8 mouse cellular contexts compared by ENCODE assay signal in genomic region chr8:57487441-57488155, GRCm38 (mm10). TPM values are rescaled to one million over a fixed set of nuclear protein-coding genes. Genes with fewer than 3 reads are reported as not detected.
DNase-seq lines count a peak whose midpoint lies in the region; ATAC-seq lines count a peak whose summit lies in the region.

Gene Sap30 (minus strand): TSS chr8:57487860.

- H3K36me3 ChIP-seq in forebrain, embryonic 14.5 days (ENCODE audit: control insufficient read depth, insufficient read depth, low read length), result peaks cover 8% of the 10 kb centered on the region
- H3K36me3 ChIP-seq in neural tube, embryonic 15.5 days, result 0 out of 2 replicates have a peak, but pooled peaks cover 2% of the 10 kb centered on the region

- peak within 1 kb of the TSS; percentile 98 for H3K9ac ChIP-seq in forebrain, embryonic 14.5 days (ENCODE audit: low read length)
- peak within 1 kb of the TSS; percentile 83 for H3K9ac ChIP-seq in neural tube, embryonic 15.5 days (replicated peaks)

- under 1% methylated on average over 61 of the region's 66 CpGs for WGBS in forebrain, embryonic 14.5 days
- WGBS in neural tube, embryonic 15.5 days, result under 1% methylated on average over 66 of the region's 66 CpGs

- no peaks in the 10 kb centered on the region for H3K9me3 ChIP-seq in forebrain, embryonic 14.5 days (replicated peaks; ENCODE audit: control insufficient read depth, low read length)
- no peaks in the 10 kb centered on the region for H3K9me3 ChIP-seq in neural tube, embryonic 15.5 days (replicated peaks)

- intact Hi-C loops in heart, postnatal 14 days (cut with DNase I), result loop anchor here (2.0 kb wide), 3 partner anchors 15 to 25 kb away; no protein-coding TSS in a partner anchor

- peak within 1 kb of the TSS; percentile 92 for H3K4me3 ChIP-seq in forebrain, embryonic 14.5 days (ENCODE audit: low read depth, low read length)
- H3K4me3 ChIP-seq in neural tube, embryonic 15.5 days (replicated peaks), result peak within 1 kb of the TSS; percentile 93

- H3K4me2 ChIP-seq in forebrain, embryonic 14.5 days (ENCODE audit: low read length), result peak within 1 kb of the TSS; percentile 72
- H3K4me2 ChIP-seq in neural tube, embryonic 15.5 days, result peak within 1 kb of the TSS; percentile 87

- H3K27me3 ChIP-seq in forebrain, embryonic 14.5 days (replicated peaks; ENCODE audit: control insufficient read depth, insufficient read depth, low read length), result no peaks in the 10 kb centered on the region
- H3K27me3 ChIP-seq in neural tube, embryonic 15.5 days (replicated peaks), result no peaks in the 10 kb centered on the region

- peak; percentile 100 for DNase-seq in ES-CJ7 (ENCODE audit: low read depth, low spot score)
- DNase-seq in cerebellum, adult 11 months, result peak; percentile 98
- DNase-seq in forebrain, embryonic 14.5 days (ENCODE audit: low spot score), result peak; percentile 98
- DNase-seq in heart, postnatal 14 days, result peak; percentile 98 to 99
- DNase-seq in layer of hippocampus, adult 11-12 months (ENCODE audit: low spot score), result peak; percentile 96
- peak; percentile 99 for DNase-seq in lung, adult 18-20 months
- DNase-seq in testis, postnatal 14 days (ENCODE audit: low spot score), result peak; percentile 96

- peak; percentile 97 for ATAC-seq in forebrain, embryonic 14.5 days
- peak; percentile 97 for ATAC-seq in neural tube, embryonic 15.5 days (ENCODE audit: low FRiP score)

- H3K27ac ChIP-seq in forebrain, embryonic 14.5 days (ENCODE audit: low read depth, low read length), result peak within 1 kb of the TSS; percentile 99
- H3K27ac ChIP-seq in neural tube, embryonic 15.5 days (replicated peaks), result peak within 1 kb of the TSS; percentile 95

- peaks cover 8% of the 10 kb centered on the region for H3K4me1 ChIP-seq in forebrain, embryonic 14.5 days (ENCODE audit: control insufficient read depth, insufficient read depth, low read length)
- H3K4me1 ChIP-seq in neural tube, embryonic 15.5 days, result peaks cover 12% of the 10 kb centered on the region

RNA-seq across cellular contexts. Expression of gene Sap30, which starts in this region (rescaled TPM):
- polyA plus RNA-seq in forebrain, embryonic 14.5 days (2014; fragmentation: Nextera tagmentation; extraction: Ambion mirVana), result 87.4 and 91.1 TPM in 2 replicates
- 10 to 100 TPM; 12.9 TPM for total RNA-seq in heart, postnatal 14 days (2021)
- polyA plus RNA-seq in neural tube, embryonic 15.5 days (2015; fragmentation: Nextera tagmentation; extraction: Ambion mirVana), result 25.0 and 26.2 TPM in 2 replicates

Comparison
In these comparisons a context has a peak if more than half of its experiments do, and no peak if none do; other contexts are left out.
1. Peak in every context shown above with its lines: DNase-seq, ATAC-seq, H3K4me3 ChIP-seq and H3K27ac ChIP-seq.